Mouse (Mus musculus) hematopoietic stem cell, adult 5-6 weeks (primary cell): ENCODE measurements at regions not wholly inside any gene's neighbourhood (a gene's known extent, or its start where the extent isn't known, plus 50 kb on each side); places are given as distances from the start of the nearest gene placed in this dataset.

Experiments used
- ATAC-seq, 2 experiments: fragments of 125-278 bp in 1 of 2; replicated peaks in 1 of 2; 2 replicates each; pipeline ENCODE4 v1.8.0; 2016 to 2017; ENCODE audit warnings: inconsistent platforms in 2 of 2, mild to moderate bottlenecking in 2 of 2, moderate number of reproducible peaks in 2 of 2, low read depth in 1 of 2, moderate TSS enrichment in 1 of 2; ENCODE audit not compliant: low FRiP score in 2 of 2, poor library complexity in 2 of 2, severe bottlenecking in 2 of 2, insufficient read depth in 1 of 2, low TSS enrichment in 1 of 2

DNA sequence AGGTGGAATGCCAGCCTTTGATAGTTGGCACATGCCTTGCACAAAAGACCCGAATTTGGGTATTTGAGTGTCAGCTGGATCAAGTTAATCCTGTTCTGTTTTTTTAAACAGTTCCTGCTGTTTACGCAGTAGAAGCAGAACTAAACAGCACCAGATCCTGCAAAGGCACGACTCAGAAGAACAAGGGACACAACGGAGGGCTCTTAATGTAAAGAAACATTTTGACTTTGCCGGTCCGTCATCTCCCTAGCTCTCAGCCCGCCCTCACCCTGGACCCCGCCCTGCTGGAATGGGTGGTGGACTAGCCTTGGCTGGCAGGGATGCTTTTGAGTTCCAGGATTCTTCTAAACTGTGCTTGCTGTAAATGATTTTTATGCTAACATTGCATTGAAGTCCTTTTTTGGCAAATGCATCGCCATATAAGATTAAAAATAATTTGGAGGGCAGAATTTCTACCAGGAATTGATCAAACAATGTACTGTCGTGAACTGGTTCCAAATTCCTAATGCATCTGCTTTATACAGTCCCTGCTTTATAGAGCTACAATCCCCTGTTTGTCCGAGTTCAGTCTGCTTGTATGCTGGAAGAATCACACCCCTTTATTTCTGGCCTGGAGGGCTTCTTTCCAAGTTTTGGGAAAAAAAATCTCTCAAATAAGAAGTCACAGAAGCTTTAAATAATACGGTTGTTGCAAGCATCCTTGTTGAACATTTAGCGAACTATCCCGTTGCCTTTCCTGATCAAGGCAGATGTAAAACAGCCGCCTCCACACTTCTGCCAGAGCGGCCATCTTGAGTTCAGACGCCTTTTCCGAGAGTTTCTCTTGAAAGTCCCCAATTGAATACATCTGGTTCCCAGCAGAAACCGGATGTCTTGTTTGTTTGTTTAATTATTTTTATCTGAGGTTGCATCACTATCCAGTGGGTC is 308.2 kb downstream of the Pten start:
- ATAC-seq = no peak

DNA sequence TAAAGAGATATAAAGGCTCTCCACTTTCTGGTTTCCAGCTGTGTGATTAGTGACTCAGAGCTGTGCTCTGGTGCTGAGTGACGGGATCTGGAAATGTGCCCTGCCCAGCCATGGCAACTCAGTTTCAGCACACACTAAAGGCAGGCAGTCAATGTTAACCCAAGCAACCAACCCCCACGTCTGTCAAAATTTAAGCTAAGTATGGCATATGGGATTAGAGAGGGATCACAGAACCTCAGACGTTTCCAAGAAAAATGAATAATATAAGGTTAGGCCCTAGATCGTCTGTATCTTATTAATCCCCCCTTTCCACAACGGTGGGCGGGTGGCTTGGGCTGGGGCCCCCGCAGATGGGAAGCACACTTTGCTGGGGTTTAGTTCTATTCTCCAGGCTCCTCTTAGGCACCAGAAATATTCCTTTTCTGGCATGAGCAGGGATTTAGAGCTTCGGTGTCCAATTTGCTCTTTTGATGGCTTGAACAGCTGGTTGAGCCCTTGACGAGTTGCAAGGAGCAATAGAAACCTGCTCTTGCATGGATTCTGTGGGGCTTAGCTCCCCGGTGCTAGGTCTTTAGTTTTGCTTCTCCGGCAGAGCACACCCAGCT is 311.2 kb downstream of the Pten start:
- ATAC-seq = no peak

DNA sequence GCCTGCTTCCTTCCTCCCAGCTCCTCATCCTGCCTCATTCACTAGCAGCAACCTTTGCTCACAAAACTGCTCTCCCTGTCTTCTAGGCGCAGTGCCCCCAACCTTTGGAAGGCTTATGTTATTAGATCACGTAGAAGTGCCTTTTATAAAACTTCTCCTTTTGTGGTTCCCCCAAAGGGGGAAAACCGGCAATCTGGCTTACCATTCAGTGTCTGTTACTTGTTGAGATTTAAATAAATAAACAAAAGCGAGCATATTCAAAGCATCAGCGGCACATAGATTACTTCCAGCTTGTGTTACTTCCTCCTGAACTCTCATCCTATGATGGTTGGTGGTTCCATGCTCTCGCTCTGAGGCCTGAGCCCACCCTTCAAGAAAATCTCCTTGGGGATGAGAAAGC is 312.5 kb downstream of the Pten start:
- peak in 1 of 2 experiments; percentile 39; a peak in 2 of 4 replicates for ATAC-seq

DNA sequence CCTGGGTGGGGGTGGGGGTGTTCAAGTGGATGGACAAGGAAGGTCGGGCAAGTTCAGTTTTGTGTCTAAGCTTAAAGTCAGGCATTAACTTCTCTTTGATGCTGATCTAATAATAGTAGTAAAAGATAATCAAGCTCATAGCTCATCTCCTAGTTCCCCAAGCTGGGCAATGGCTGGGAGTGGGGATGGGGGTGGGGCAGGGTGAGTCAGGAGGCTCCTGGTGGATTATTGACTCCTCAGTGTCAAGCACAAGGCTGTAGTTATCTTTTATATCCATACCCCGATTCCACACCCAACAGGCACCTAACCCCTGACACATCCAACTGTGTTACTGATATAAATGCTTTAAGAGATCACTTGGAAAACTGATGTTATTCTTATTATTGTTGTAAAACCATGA is 315.0 kb downstream of the Pten start:
- ATAC-seq = no peak

DNA sequence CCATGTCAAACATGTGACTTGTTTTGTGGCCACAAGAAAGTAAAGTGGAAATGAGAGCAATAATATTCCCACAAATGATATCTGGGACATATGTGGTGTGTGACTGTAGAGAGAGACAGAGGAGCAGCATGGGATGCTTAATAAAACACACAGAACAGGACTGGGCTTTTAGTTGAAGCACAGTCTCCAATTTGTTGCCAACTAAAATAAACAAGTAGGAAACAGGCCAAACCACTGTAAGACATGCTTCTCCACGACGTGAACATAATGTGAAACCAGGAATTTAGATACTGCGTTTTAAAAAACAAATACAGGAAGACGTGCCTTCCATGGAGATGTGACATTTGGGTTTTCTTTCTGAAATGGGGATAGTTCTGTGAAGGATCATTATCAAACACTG is 317.2 kb downstream of the Rnls start:
- ATAC-seq = no peak

DNA sequence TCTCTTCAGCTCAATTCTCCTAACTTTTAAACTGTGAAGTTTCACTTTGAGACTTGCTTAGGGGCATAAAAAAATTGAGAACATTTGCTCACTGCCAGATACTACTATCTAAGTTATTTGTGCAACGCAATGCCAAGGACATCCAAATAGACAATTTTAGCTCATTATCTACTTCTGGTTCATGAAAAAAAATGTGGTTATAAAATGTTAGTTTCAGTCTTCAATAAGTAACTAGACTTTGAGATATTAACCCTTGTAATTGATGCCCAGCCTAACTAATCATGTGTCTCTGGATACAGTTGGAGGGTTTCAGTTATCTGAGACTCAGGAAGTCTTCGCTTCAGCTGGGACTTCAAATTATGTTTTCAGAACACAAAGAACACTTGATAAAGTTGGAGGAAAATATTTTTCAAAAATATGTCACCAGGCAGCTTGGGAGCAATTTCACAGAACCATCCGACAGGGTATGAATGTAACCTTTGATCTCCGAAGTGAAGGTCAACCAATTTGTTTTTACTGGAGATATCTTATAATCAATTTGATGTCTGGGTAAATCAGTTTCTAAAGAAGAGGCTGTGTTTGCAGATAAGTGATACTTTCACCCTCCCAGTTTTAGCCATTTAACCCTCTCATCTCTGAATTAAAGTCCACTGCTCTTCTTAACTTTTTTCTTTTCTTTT is 313.3 kb downstream of the Rnls start:
- ATAC-seq = no peak

DNA sequence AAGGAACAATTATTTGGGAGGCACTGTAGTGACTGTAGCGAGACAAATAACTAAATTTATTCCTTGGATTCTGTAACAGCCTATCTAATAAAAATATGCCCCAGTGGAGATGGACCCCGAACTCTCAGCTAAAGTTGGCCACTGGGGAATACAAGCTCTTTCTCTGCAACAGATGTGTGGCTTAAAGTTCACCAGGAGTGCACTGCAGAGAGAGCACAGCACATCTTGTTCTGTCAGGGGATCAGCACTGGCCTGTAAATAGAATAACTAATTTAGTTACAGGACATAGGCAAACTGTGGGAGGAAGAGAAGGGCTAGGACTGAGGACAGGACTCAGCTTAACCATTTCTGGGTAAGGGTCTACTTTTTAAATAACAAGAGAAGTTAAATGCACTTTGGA is 312.1 kb downstream of the Rnls start:
- no peak for ATAC-seq

DNA sequence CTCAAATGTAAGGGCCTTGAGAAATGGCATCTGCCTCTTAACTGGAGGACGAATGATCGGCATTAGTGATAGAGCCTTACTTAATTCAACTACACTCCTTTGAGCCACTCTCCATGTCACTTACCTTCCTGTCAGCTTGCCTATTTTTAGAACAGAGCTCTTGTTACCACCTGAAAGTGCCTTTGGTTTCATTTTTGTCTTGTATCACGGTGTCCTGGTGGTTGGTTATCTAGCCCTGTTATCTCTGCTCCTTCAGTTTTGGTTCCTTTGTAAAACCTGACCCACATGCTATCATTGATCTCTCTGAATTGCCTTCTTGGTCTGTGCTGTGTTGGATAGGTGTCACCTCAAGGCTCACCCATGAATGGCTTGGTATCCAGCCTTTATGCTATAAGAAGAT is 310.6 kb downstream of the Rnls start:
- no peak; a peak in 1 of 4 replicates for ATAC-seq

DNA sequence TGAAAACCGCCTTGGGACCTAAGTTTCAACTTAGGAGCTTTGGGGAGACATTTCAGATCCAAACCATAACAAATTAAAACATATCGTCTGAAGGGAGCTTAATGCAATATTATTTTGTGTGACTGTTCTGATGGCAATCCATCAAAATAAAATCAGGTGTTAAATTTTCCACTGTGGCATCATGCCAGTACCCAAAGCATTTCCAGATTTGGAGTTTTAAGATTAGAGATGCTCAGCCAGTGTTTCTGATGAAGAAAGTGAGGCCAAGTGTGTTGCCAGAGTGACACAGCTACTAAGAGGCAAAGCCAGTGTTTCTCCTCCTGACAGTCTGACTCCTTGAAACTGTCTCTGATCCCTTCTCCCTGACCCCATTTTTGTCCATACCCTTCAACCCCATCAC is 308.7 kb downstream of the Rnls start:
- ATAC-seq = no peak

DNA sequence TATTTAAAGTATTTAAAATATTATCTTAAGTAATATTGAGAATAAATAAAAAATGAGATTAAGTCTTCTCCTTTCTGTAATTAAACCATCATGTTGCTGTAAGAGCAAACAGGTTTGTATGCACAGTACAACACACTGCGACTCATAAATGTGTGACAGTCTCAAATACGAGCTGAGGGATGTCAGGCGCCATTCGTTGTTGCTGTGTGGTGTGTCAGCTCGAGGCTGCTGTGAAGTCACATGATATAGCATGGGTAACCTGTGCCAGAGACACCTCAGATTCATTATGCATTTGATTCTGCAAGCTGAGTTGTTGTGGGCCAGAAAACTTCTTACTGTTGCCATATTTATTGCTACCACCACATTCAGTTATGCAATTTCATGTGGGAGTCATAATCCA is 307.4 kb downstream of the Rnls start:
- no peak for ATAC-seq
